Mouse (Mus musculus) fat pad, adult 2 months (tissue): ENCODE measurements around the gene Lrat.

Source experiments
- DNase-seq: peaks from one replicate; pipeline ENCODE4 v3.0.0-alpha.2; 2011; ENCODE audit warnings: low read depth, low spot score; ENCODE audit errors: extremely low read depth

Gene Lrat

DNA sequence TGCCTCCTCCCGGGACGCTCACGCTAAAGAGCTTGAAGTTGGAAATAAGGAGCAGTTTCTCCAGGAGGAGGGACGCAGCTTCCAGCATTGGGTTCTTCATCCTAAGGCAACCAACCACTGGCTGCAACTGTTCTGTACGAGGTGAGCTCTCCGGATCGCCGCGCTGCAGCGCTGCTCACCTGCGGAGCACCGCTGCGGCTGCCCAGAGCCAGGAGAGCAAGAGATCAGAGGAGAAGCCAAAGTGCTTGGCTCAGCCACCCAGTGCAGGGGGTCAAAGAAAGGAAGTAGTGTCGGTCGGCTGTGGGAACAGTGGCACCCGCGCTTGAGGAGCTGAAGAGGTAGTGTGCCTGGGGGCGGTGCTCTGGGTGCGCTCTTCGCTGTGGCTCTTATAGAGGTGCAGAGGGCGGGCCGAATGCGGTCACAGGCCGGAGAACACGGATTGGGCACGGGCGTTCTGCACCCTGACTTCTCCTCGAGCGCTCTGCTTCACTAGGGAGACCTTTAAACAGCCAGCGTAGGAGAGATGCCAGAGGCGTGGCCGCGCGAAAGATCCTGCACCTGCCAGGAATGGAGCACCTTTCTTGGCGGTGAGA is at the start of gene Lrat:
Lrat (minus strand) TSS at position 361 of the 593 bp plus-strand sequence.
- DNase-seq: no peak

DNA sequence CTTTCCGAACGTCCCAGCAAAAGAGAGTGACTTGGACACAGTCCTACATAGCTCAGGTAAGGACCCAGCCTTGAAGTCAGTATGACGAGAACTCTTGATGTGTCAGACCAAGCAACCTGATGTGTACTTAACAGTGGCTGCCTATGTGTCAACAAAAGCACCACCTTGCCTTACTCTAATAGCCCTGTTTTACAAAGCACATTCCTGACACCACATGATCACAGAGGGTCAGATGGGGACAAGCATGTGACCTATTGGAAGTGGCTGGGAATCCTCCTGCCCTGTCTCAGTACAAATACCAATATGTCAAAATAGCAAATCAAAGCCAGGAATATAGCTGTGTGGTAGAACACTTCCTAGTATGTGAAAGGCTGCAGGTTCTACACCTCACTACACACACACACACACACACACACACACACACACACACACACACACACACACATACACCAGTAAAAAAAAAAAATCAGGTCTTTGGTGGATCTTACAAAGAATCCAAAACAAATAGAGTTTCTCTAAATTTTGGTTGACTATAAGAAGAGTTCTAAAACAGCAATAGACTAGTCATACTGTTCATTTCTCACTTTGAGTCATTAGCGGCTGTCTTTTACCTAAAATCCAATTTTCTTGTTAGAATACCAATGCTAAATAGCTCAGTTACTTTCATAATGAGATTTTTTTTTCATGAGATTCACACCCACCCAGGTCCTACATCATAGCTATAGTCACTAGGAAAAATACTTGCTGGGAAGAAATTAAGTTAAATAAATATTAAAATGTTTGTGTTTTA is 48.6 kb upstream of the Lrat start:
- DNase-seq: no peak

DNA sequence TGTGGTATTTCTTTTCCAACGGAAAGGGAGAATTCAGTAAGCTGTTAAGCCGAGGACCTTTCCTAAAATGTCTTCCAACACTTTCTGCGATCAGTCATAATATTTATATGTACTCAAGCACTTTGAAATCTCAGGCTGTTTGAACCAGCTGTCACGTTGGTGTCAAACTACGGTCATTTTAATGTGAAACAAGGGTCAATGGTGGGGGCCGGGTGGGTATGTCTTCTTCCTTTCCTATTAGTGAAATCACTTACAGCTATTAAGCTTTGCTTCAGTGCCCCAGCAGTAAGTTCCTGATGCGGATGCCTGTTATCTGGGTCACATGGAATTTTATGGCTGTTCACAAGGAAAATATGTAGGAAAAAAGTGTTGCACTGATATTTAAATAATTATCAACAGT is 46.9 kb upstream of the Lrat start:
- DNase-seq: no peak

DNA sequence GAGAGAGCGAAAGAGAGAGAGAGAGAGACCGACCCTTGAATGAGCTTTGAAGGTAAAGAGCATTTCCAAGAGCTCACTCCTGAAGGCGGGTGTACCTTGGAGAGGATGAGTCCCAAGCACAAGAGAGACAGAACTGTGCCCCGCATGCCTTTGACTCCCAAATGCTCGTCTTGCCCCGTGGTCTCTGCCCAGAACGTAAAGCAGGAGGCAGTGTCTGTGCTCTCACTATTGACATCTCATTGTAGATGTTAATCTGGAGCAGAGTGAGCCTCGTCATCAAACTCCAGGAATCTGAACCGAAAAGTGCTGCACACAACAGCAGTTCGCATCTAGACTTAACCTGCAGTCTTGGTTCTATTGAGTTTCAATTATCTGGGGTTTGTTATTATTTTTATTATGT is 46.4 kb upstream of the Lrat start:
- DNase-seq: no peak

DNA sequence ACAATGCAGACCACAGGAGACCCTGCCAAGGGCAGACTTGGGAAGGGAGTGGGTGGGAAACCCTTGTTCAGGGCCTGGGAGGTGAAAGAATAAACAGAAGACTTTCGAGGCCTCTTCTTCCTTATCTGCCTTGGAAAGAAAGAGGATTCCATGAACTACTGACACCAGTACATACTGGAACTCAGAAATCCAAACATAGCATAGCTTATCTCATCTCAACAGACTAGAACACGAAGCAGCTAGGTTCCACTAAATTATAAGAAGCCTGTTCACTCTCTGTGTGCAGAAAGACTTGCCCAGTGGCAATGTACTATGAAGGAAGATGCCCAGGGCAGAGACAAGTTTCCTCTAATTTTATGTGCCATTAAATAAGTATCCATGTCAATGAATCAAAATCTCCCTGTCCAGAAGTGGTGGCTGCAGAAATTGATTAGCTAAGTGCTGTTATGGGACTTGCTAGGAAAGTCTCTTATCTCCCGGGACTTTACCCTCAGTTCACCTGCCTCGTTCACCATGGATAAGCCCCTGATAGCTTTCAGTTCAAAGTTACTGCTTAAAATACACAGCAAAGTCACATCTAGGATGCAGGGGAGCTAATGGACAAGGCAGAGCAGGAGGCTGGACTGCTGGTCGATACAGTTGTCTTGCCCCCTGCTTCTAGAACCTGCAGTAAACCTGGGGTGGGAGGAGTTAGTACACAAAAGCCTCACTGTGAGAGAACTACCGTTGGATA is 42.8 kb upstream of the Lrat start:
- no peak for DNase-seq

DNA sequence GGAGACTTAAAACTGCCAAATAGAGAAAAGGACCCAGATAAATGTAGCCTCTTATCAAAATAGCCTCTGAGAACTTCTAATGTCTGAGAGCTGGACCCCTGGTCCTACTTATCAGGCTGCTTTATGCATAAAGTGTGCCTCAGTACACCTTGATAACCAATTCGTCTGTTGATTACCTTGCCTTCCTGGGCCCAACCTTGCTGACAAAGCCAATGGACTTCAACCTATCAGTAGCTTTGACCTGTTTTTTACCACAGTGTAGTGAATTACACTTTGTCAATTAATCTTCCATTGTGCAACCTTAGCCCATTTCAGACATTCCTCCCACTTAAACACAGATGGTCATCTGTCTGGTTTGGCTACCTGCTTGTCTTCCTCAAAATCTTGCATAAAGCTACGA is 24.1 kb upstream of the Lrat start:
- DNase-seq: peak; percentile 42

DNA sequence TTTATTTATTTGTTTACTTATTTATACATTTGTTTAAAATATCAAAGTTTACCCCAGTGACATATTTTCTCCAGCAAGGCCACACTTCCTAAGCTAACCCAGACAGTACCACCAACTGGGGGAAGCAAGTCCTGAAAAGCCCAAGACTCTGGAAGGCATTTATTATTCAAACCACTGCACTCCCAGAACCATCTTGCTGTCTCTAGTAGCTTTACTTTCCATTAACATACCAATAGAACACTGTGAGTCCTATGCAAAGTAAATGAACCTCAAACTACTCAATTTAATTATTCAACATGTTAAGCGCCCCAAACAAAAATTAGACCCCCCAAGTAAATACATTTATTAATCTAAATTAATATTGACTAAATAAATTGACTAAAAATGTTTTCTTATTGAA is 11.9 kb upstream of the Lrat start:
- DNase-seq: no peak

DNA sequence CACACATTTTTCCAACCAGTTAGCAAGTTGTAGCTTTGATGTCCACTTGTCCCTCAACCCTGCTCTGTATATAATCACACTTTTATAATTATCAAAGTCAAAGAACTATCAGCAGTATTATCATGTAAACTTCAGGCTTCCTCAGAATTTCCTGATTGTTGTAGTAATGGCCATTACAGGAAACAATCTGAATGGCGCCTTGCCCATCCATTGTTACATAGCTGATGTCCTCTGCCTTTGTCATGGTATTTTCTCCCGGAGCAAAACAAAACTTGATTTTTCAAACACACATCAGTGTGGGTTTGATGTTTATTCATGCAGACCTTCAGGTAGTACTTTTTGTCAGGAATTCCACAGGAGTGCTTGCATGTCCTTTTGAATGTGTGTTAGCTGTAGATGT is 4.9 kb upstream of the Lrat start:
- DNase-seq: no peak

DNA sequence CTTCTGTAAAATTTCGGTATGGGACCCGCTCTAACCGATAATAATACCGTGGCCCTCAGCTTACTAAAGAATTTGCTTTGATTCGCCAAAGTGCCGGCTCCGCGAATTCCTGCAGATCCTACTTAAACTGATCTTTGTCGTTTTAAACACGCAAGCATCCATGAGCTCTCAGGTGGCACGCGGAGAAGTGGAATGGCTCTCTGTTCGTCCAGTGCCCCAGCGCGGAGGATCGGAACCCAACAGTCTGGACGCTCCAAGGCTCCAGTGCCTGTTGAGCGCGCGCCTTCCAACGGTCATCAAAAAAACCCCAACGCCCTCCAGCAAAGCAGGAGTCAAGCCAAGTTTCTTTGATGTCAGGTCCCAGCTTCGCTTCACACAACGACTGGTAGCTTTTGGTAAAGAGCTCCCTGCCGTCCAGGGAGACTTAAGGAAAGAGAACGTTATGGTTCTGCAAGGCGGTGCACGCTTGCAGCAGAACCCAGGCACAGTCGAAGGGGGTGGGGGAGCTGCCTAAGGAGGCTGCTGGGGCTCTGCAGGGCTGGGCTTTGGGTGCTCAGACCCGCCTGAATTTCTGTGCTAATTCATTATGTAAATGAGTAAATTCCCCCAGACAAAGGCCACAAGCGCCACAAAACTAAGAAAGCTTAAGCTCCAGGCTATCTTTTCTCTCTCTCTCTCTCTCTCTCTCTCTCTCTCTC is 587 bp upstream of the Lrat start:
- no peak for DNase-seq

DNA sequence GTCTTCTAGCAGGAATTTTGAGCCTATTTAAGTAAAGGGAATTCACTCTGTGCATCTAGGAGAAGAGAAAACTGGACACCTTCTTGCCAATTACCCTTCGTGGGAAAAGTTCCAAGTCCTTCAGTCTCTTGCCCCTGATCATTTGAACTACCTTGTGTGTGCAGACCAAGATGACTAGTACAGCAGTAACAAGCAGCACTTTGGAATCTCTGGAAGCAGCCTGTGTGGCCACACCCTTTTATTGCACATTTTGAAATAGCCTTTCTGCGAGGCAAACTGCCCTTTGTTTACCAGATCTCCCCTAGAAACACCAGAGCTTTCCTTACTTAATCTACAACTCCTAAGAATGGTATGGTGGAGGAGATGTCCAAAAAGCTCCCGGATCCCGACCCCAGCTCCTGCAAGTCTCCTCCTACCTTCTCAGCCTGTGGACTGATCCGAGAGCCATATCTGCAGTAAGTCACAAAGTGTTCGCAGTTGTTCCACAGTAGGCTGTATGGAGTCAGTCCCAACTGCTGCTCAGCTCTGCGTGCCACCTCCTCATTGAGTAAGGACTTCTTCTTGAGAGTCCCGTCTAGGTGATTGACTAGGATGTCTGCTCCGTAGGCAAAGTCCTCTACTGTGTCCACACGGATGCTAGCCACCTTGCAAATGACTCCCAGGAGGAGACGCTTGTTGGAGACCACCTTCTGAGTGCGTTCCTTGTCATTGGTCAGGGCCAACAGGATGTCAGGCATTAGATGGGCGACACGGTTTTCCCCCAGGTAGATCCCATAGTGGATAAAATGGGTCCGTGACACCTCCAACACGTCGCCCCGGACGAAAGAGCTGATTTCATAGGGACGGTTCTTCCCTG is 788 bp downstream of the Lrat start:
- DNase-seq: no peak

DNA sequence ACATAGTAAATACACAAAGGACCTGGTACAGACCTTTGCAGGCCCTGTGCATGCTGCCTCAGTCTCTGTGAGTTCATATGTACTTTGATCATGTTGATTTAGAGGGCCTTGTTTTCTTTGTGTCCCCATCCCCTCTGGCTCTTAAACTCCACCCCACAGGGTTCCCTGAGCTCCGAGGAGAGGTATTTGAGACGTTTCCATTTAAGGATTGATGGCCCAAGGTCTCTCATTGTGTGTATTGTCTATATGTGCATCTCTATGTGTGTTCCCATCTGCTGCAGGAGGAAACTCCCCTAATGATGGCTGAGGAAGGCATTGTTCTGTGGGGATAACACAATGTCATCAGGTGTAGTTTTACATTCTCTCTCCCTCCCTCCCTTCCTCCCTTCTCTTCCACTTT is 14.9 kb downstream of the Lrat start:
- DNase-seq: no peak

DNA sequence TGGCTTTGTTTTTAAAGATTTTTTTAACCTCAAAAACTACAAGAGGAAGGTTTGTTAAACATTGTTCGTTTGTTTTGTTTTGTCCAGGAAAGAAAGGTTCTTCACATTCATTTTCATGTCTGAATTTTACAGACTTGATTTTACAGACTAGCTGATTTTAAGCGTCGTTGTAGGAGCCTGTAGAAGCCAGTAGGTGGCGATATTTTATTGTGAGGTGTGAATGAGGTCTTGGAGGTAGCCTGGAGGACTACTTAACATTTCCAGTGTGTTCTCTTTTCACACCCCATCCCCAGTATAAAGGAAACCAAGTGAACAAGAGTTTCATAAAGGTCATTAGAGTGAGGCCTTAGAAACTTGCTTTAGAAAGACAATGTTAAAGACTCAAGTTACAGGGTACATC is 26.5 kb downstream of the Lrat start:
- DNase-seq: no peak

DNA sequence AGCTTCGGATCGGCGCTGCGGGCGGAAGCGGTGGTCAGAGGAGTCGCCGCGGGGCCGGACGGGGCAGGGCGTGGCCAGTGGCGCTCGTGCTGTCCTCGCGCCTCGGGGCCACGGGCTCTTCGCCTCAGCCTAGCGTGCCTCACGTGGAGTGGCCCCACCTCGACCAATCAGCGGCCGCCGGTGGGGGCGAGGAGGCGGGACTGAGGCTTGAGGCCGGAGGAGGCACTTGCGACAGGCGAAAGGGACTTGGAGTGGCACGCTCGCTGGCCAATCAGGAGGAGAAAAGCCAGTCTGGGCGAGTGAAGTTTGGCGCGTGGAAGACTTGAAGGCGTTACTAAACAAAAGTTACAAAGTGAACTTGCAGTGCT is 27.4 kb downstream of the Lrat start, which contains the start of gene Rbm46:
Rbm46 (minus strand) TSS at position 112 of the 368 bp plus-strand sequence.
- peak; percentile 18 for DNase-seq

DNA sequence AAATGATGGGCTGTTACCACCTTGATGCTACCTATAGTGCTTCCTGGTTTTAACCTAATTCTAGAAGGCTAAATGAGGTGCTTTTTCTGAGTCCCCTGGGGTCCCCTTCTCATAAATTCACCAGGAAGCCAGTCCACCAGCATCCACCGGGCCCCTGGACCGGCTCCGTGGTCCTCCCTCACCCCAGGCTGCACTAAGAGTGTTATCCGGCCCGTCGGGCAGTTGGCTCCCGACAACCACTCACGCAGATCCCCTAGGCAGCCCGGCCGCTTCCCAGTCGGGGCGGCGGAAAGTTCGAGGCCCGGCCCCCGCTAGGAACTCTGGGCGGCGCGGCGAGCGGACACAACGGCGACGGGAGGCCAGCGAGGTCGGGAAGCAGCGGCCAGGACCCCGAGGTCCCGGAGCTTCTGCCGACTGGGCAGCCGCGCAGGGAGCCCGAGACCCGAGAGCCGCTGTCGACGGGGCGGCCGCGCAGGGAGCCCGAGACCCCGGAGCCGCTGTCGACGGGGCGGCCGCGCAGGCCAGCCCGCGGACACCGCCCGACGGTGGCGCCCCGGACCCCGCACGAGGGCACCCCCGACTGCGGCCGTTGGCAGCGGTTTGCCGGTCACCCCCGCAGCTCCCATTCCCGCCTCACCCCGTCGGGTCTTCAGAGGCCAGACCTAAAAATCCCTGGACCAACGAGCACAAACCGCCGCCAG is 28.0 kb downstream of the Lrat start:
- DNase-seq: no peak

DNA sequence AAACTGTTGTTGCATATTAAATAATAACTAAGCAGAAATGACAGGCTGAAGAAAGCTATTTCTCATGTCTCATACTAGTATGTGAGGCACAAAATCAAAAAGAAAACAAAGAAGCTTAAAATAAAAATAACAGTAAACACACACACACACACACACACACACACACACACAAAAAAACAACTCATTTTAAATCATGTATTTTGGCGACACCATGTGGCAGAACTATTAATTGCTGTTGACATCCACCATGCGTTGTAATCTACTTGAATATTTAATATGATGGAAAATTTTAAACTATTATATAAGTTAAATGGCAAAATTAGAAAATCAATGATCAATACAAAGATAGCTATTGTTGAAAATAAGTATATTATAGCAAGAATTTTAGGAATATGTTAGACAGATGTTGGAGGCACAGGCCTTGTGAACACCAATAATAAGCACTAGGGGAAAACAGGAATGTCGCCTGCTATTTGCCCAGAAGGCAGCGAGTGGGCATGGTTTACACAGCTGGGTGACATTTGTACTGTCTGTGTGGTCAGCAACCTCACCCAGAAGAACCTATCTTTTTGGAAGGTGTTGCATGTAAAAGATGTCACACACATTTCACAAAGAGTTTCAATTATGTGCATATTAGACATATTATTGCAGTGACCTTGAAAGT is 46.2 kb downstream of the Lrat start:
- no peak for DNase-seq
